Mouse (Mus musculus): ENCODE results near the gene Tmem156. TPM values are rescaled to one million over a fixed set of nuclear protein-coding genes. Genes with fewer than 3 reads are reported as not detected.

Gene Tmem156
- polyA plus RNA-seq, 1 experiment from 2014 or later = 0.45 TPM

GRCm38 (mm10) chr5:65038305-65038704 is 53.6 kb downstream of the Tmem156 start:
- DNase-seq (ENCODE audit: low spot score) = peak; percentile 22
- 58% methylated on average over 9 of the region's 9 CpGs for WGBS
- peaks cover 54% of the 10 kb centered on the region for H3K36me3 ChIP-seq (ENCODE audit: control insufficient read depth, insufficient read depth, low read length)
- H3K9ac ChIP-seq (ENCODE audit: low read depth, low read length) = no peak overlapping the region
- H3K27ac ChIP-seq (replicated peaks; ENCODE audit: low read depth, low read length) = no peak overlapping the region
- no peaks in the 10 kb centered on the region for H3K9me3 ChIP-seq (ENCODE audit: control insufficient read depth, low read length)
- H3K4me2 ChIP-seq (ENCODE audit: low read depth, low read length) = no peak overlapping the region
- no peak for ATAC-seq (ENCODE audit: low read depth)
- no peak overlapping the region for H3K4me3 ChIP-seq (ENCODE audit: low read depth, low read length)
- no peaks in the 10 kb centered on the region for H3K27me3 ChIP-seq (replicated peaks; ENCODE audit: control insufficient read depth, insufficient read depth, low read length)
- H3K4me1 ChIP-seq (ENCODE audit: control insufficient read depth, insufficient read depth, low read length) = no peaks in the 10 kb centered on the region

GRCm38 (mm10) chr5:65036597-65036996 is 55.3 kb downstream of the Tmem156 start:
- no peak overlapping the region for H3K4me3 ChIP-seq (ENCODE audit: low read depth, low read length)

GRCm38 (mm10) chr5:65028019-65028418 is 63.9 kb downstream of the Tmem156 start:
- ATAC-seq (ENCODE audit: low read depth) = no peak
- no peak overlapping the region for H3K9ac ChIP-seq (ENCODE audit: low read depth, low read length)
- peaks cover 50% of the 10 kb centered on the region for H3K36me3 ChIP-seq (ENCODE audit: control insufficient read depth, insufficient read depth, low read length)
- DNase-seq (ENCODE audit: low spot score) = no peak
- WGBS = 46% methylated on average over 9 of the region's 9 CpGs
- no peaks in the 10 kb centered on the region for H3K27me3 ChIP-seq (replicated peaks; ENCODE audit: control insufficient read depth, insufficient read depth, low read length)
- no peaks in the 10 kb centered on the region for H3K9me3 ChIP-seq (ENCODE audit: control insufficient read depth, low read length)
- H3K27ac ChIP-seq (replicated peaks; ENCODE audit: low read depth, low read length) = no peak overlapping the region
- H3K4me3 ChIP-seq (ENCODE audit: low read depth, low read length) = no peak overlapping the region
- H3K4me2 ChIP-seq (ENCODE audit: low read depth, low read length) = no peak overlapping the region
- 0 out of 2 replicates have a peak, but pooled peaks cover 4% of the 10 kb centered on the region for H3K4me1 ChIP-seq (ENCODE audit: control insufficient read depth, insufficient read depth, low read length)

More at GRCm38 (mm10) chr5:65036597-65036996, 55.3 kb downstream of the Tmem156 start:
- H3K36me3 ChIP-seq (ENCODE audit: control insufficient read depth, insufficient read depth, low read length) = peaks cover 58% of the 10 kb centered on the region
- H3K27ac ChIP-seq (replicated peaks; ENCODE audit: low read depth, low read length) = no peak overlapping the region
- WGBS = 81% methylated on average over 13 of the region's 13 CpGs
- ATAC-seq (ENCODE audit: low read depth) (no peak), DNase-seq (ENCODE audit: low spot score) (no peak)
- H3K9me3 ChIP-seq (ENCODE audit: control insufficient read depth, low read length) = no peaks in the 10 kb centered on the region
- H3K9ac ChIP-seq (ENCODE audit: low read depth, low read length) = no peak overlapping the region
- no peaks in the 10 kb centered on the region for H3K4me1 ChIP-seq (ENCODE audit: control insufficient read depth, insufficient read depth, low read length)
- no peaks in the 10 kb centered on the region for H3K27me3 ChIP-seq (replicated peaks; ENCODE audit: control insufficient read depth, insufficient read depth, low read length)
- H3K4me2 ChIP-seq (ENCODE audit: low read depth, low read length) = no peak overlapping the region

GRCm38 (mm10) chr5:65026776-65027175 is 65.2 kb downstream of the Tmem156 start:
- Histone ChIP-seq H3K4me2 (ENCODE audit: low read depth, low read length) (no peak overlapping the region), H3K27me3 (replicated peaks; ENCODE audit: control insufficient read depth, insufficient read depth, low read length) (no peaks in the 10 kb centered on the region), H3K9ac (ENCODE audit: low read depth, low read length) (no peak overlapping the region), H3K27ac (replicated peaks; ENCODE audit: low read depth, low read length) (no peak overlapping the region), H3K36me3 (ENCODE audit: control insufficient read depth, insufficient read depth, low read length) (peaks cover 54% of the 10 kb centered on the region), H3K9me3 (ENCODE audit: control insufficient read depth, low read length) (no peaks in the 10 kb centered on the region), H3K4me1 (ENCODE audit: control insufficient read depth, insufficient read depth, low read length) (0 out of 2 replicates have a peak, but pooled peaks cover 4% of the 10 kb centered on the region), H3K4me3 (ENCODE audit: low read depth, low read length) (no peak overlapping the region)
- DNase-seq (ENCODE audit: low spot score) (no peak), ATAC-seq (ENCODE audit: low read depth) (no peak)
- WGBS = 73% methylated on average over 9 of the region's 9 CpGs

GRCm38 (mm10) chr5:65025916-65026315 is 66.0 kb downstream of the Tmem156 start:
- no peak overlapping the region for H3K27ac ChIP-seq (replicated peaks; ENCODE audit: low read depth, low read length)
- peaks cover 56% of the 10 kb centered on the region for H3K36me3 ChIP-seq (ENCODE audit: control insufficient read depth, insufficient read depth, low read length)
- no peak overlapping the region for H3K4me3 ChIP-seq (ENCODE audit: low read depth, low read length)
- H3K4me2 ChIP-seq (ENCODE audit: low read depth, low read length) = no peak overlapping the region
- 56% methylated on average over 6 of the region's 6 CpGs for WGBS
- ATAC-seq (ENCODE audit: low read depth) (no peak), DNase-seq (ENCODE audit: low spot score) (no peak)
- H3K4me1 ChIP-seq (ENCODE audit: control insufficient read depth, insufficient read depth, low read length) = 0 out of 2 replicates have a peak, but pooled peaks cover 4% of the 10 kb centered on the region
- no peaks in the 10 kb centered on the region for H3K9me3 ChIP-seq (ENCODE audit: control insufficient read depth, low read length)
- no peak overlapping the region for H3K9ac ChIP-seq (ENCODE audit: low read depth, low read length)
- no peaks in the 10 kb centered on the region for H3K27me3 ChIP-seq (replicated peaks; ENCODE audit: control insufficient read depth, insufficient read depth, low read length)

- H3K27ac ChIP-seq (replicated peaks; ENCODE audit: low read depth, low read length) = no peak overlapping the region
- DNase-seq (ENCODE audit: low spot score) (no peak), ATAC-seq (ENCODE audit: low read depth) (no peak)
- WGBS = 77% methylated on average over 2 of the region's 2 CpGs
- no peak overlapping the region for H3K4me2 ChIP-seq (ENCODE audit: low read depth, low read length)
- H3K4me1 ChIP-seq (ENCODE audit: control insufficient read depth, insufficient read depth, low read length) = 0 out of 2 replicates have a peak, but pooled peaks cover 4% of the 10 kb centered on the region
- H3K9me3 ChIP-seq (ENCODE audit: control insufficient read depth, low read length) = no peaks in the 10 kb centered on the region
- H3K4me3 ChIP-seq (ENCODE audit: low read depth, low read length) = no peak overlapping the region
- H3K27me3 ChIP-seq (replicated peaks; ENCODE audit: control insufficient read depth, insufficient read depth, low read length) = no peaks in the 10 kb centered on the region
- no peak overlapping the region for H3K9ac ChIP-seq (ENCODE audit: low read depth, low read length)
- H3K36me3 ChIP-seq (ENCODE audit: control insufficient read depth, insufficient read depth, low read length) = peaks cover 49% of the 10 kb centered on the region
These were observed 67.3 kb downstream of the Tmem156 start for GRCm38 (mm10) chr5:65024641-65025040.

- Histone ChIP-seq H3K9ac (ENCODE audit: low read depth, low read length) (no peak overlapping the region), H3K27me3 (replicated peaks; ENCODE audit: control insufficient read depth, insufficient read depth, low read length) (no peaks in the 10 kb centered on the region), H3K36me3 (ENCODE audit: control insufficient read depth, insufficient read depth, low read length) (peaks cover 61% of the 10 kb centered on the region), H3K4me3 (ENCODE audit: low read depth, low read length) (no peak overlapping the region), H3K4me2 (ENCODE audit: low read depth, low read length) (no peak overlapping the region), H3K4me1 (ENCODE audit: control insufficient read depth, insufficient read depth, low read length) (no peaks in the 10 kb centered on the region), H3K27ac (replicated peaks; ENCODE audit: low read depth, low read length) (no peak overlapping the region), H3K9me3 (ENCODE audit: control insufficient read depth, low read length) (no peaks in the 10 kb centered on the region)
- DNase-seq (ENCODE audit: low spot score) (no peak), ATAC-seq (ENCODE audit: low read depth) (no peak)
- WGBS = 93% methylated on average over 4 of the region's 4 CpGs
These were observed 69.9 kb downstream of the Tmem156 start for GRCm38 (mm10) chr5:65022006-65022405.

GRCm38 (mm10) chr5:65019823-65020222 is 72.1 kb downstream of the Tmem156 start:
- H3K4me2 ChIP-seq (ENCODE audit: low read depth, low read length) = no peak overlapping the region
- H3K9me3 ChIP-seq (ENCODE audit: control insufficient read depth, low read length) = no peaks in the 10 kb centered on the region
- WGBS = 59% methylated on average over 7 of the region's 7 CpGs
- DNase-seq (ENCODE audit: low spot score) = peak; percentile 54
- ATAC-seq (ENCODE audit: low read depth) = peak; percentile 57
- H3K9ac ChIP-seq (ENCODE audit: low read depth, low read length) = no peak overlapping the region
- no peak overlapping the region for H3K4me3 ChIP-seq (ENCODE audit: low read depth, low read length)
- no peaks in the 10 kb centered on the region for H3K4me1 ChIP-seq (ENCODE audit: control insufficient read depth, insufficient read depth, low read length)
- H3K27me3 ChIP-seq (replicated peaks; ENCODE audit: control insufficient read depth, insufficient read depth, low read length) = no peaks in the 10 kb centered on the region
- no peak overlapping the region for H3K27ac ChIP-seq (replicated peaks; ENCODE audit: low read depth, low read length)
- peaks cover 72% of the 10 kb centered on the region for H3K36me3 ChIP-seq (ENCODE audit: control insufficient read depth, insufficient read depth, low read length)

GRCm38 (mm10) chr5:65019109-65019508 is 72.8 kb downstream of the Tmem156 start:
- Histone ChIP-seq H3K36me3 (ENCODE audit: control insufficient read depth, insufficient read depth, low read length) (peaks cover 69% of the 10 kb centered on the region), H3K4me1 (ENCODE audit: control insufficient read depth, insufficient read depth, low read length) (no peaks in the 10 kb centered on the region)
- no peak for ATAC-seq (ENCODE audit: low read depth)

More at GRCm38 (mm10) chr5:65019109-65019508, 72.8 kb downstream of the Tmem156 start:
- Histone ChIP-seq H3K27me3 (replicated peaks; ENCODE audit: control insufficient read depth, insufficient read depth, low read length) (no peaks in the 10 kb centered on the region), H3K27ac (replicated peaks; ENCODE audit: low read depth, low read length) (no peak overlapping the region), H3K4me2 (ENCODE audit: low read depth, low read length) (no peak overlapping the region), H3K9ac (ENCODE audit: low read depth, low read length) (no peak overlapping the region), H3K4me3 (ENCODE audit: low read depth, low read length) (no peak overlapping the region), H3K9me3 (ENCODE audit: control insufficient read depth, low read length) (no peaks in the 10 kb centered on the region)
- no peak for DNase-seq (ENCODE audit: low spot score)
- WGBS = 71% methylated on average over 8 of the region's 8 CpGs
